Mouse (Mus musculus) neutrophil, adult 5-6 weeks (primary cell): ENCODE measurements at regions not wholly inside any gene's neighbourhood (a gene's known extent, or its start where the extent isn't known, plus 50 kb on each side); places are given as distances from the start of the nearest gene placed in this dataset.

ENCODE experiments used
- ATAC-seq: fragments of 151-379, 151-347 bp; 2 replicates; pipeline ENCODE4 v1.8.0; 2017; ENCODE audit warnings: mild to moderate bottlenecking, moderate TSS enrichment; ENCODE audit not compliant: insufficient number of reproducible peaks, poor library complexity, low FRiP score, severe bottlenecking; ENCODE audit errors: extremely low read depth

DNA sequence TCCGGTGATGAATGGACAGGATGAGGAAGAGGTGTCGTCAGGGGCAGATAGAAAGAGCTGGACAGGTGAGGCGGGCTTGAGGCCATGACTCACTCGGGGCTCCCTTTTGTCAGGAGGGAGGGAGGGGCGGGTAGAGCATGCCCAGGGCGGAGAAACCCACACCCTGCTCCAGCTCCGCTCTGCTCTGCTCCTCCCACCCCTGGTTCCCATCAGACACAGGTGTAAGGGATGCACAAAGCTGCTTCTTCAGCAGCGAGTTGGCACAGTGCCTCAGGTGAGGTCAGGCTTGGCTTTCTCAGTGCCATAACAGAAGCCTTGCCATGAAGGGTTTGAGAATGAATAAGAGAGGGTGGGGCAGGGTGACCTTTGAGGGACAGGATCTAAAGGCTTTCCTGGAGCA lies 212.2 kb downstream of the Ly86 start:
- no peak for ATAC-seq

DNA sequence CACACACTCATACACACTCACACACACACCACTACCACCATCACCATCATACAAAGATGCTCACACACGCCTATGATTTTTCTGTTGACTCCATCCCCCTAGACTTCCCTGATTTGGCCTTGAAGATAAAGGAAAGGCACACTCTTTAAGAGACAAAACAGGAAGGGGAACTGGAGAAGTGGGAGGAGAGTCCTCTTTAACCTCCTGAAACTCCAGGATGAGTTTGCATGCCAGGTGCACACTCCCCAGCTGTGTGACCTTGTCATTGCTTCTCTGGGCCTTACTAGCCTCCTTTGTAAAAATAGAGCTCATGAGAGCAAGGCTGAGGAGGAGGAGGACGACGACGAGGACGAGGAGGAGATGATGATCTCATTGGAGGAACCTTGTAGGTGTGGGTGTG lies 212.8 kb downstream of the Ly86 start:
- ATAC-seq, result no peak

DNA sequence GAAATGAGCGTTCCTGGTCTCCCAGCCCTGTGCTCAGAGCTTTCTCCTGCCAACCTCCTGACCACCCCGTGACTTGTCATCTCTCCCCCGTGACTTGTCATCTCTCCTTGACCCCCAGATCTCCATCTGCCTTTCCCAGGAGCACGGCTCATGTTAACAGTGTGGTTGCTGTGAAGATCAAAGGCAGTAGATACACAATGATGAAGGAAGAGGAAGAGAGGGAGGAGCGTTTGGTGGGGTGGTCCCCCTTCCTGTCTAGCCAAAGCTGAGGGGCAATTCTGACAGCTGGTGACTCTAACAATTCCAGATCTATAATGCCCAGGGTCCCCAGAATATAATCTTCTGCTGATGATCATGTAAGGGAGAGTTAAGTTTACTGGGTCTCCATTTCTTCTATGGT lies 214.0 kb downstream of the Ly86 start:
- no peak for ATAC-seq

GRCm38 (mm10) chr13:37559706-37560313 lies 214.8 kb downstream of the Ly86 start:
- no peak for ATAC-seq

- no peak for ATAC-seq
Measured at GRCm38 (mm10) chr13:37560387-37560786, 215.4 kb downstream of the Ly86 start.

- ATAC-seq, result no peak
Measured at GRCm38 (mm10) chr13:37560800-37561199, 215.8 kb downstream of the Ly86 start.

GRCm38 (mm10) chr13:37561437-37561836 lies 216.4 kb downstream of the Ly86 start:
- no peak for ATAC-seq

DNA sequence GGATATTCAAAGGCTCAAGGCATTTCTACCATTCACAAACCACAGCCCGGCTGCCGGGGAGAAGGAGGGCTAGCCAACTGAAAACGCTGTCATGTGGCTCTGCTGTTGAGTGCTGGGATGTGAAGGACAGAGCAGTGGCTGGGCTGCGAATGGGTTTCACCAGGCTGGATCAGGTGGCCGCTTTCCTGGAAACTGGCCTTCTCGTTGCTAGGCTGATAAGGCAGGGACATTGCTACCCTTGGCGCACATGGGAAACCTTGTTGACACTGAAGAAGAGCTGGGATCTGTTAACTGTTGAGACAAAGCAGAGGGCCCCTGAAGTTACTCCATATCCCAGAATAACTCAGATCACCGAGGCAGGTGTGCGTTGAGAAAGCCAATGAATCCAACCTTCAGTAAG lies 216.1 kb upstream of the Rreb1 start:
- ATAC-seq, result no peak

- no peak for ATAC-seq
Measured at GRCm38 (mm10) chr13:37562652-37563051, 215.5 kb upstream of the Rreb1 start.

- no peak for ATAC-seq
Measured at GRCm38 (mm10) chr13:37569051-37569450, 209.1 kb upstream of the Rreb1 start.

DNA sequence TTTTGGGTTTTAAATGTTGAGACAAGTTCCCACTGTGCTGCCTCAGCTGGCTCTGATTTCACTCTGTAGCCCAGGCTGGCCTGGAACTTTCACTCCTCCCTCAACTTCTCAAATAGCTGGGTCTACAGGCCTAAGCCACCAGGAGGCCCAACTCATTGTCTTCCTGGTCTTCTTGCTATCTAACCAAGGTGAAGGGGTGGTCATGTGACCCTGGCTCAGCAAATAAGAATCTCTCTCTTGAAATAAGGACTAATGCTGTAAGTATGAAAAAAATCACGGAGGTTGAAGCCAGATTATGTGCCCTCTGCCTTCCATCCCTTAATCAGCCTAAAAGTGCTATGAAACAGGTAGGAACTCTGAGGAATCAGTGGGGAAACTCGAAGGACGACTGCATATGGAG lies 208.7 kb upstream of the Rreb1 start:
- no peak for ATAC-seq

DNA sequence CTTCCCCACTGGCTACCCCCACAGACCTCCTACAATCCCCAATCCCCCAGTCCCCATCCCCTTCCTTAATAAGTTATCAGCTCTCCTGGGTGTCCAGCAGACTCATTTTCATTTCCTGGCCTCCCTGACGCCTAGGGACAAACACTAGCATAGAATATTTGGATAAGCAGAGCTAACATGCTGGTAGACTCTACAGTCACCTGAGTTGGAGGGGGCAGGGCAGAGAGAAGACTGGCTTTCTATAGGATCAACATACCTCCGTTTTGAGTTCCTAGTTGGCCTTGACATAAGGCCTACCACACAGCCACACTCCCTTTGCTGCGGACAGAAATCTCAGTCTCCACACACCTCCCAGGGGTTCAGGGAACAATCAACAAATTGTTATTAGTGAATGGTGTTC lies 205.2 kb upstream of the Rreb1 start:
- no peak for ATAC-seq

GRCm38 (mm10) chr13:37579231-37579630 lies 199.0 kb upstream of the Rreb1 start:
- ATAC-seq, result no peak

DNA sequence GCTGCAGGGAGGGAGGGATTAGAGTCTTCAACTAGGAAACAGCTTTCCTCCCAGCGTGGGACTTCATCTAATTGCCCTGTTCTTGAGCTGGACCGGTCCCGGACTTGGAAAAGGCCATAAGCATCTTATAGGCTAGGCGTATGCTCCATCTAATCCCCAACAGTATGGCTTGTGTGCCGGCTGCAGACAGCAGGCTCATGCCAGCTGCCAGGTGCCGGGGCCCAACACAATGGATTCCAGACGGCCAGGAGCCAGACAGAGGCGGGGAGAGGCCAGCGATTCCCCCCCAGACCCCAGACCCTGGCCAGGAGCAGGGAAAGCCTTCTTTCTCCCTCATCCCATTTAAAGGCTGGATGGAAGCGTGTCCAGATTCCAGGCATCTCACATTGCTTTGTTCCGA lies 198.4 kb upstream of the Rreb1 start:
- ATAC-seq, result no peak

DNA sequence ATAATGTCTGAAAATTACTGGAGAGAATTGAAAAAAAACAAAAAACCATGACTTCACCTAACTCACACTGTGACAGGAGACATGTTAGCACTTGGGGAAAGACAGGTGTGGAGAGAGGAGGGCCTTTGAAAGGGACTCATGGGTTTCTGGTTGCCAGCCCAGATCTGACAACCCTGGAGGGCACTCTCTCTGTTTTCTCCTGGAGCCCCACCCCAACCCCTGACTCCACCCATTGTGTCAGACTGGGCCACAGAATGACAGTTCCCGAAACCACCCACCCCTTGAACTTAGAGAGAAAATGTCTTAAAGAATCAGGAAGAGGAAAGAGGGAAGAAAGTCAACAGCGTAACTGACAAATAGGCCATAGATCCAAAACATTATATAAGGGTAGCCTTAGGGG lies 197.4 kb upstream of the Rreb1 start:
- ATAC-seq, result no peak

DNA sequence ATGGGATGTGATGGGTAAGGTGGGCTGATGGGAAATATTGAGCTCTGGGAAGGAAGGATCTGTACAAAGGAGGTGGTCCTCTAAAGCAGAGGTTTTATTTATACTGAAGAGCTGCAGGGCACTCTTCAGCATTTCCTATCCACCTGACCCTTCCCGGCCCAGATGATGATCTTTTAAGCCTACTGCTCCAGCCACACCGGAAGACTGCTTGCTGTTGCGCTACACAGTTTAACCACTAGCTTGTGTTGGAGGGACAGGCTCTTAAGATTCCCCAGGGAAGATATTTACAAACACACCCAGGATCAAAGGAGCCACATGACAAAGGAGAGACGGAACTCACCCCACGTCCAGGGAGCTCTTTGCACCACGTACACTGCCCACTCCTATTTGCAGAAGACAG lies 196.8 kb upstream of the Rreb1 start:
- no peak for ATAC-seq

GRCm38 (mm10) chr13:37585476-37585875 lies 192.7 kb upstream of the Rreb1 start:
- ATAC-seq, result no peak

DNA sequence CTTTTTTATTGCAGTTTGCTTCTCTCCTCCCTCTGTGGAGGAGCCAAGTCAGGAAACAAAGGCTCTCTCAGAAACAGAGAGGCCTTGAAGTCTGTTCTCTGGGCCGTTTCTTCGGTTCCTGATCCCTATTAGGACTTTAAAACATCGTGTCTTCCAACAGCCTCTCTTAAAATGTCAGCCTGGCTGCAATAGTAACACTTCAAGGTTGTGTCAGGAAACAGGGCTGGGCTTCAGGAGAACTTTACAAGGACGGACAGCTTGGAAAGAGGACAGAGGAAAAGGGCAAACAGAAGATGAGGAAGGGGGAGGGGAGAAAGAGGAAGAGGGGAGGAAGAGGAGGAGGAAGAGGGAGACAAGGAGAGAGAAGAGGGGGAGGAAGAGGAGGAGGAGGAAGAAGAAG lies 191.7 kb upstream of the Rreb1 start:
- no peak for ATAC-seq

GRCm38 (mm10) chr13:37587911-37588310 lies 190.3 kb upstream of the Rreb1 start:
- no peak for ATAC-seq

DNA sequence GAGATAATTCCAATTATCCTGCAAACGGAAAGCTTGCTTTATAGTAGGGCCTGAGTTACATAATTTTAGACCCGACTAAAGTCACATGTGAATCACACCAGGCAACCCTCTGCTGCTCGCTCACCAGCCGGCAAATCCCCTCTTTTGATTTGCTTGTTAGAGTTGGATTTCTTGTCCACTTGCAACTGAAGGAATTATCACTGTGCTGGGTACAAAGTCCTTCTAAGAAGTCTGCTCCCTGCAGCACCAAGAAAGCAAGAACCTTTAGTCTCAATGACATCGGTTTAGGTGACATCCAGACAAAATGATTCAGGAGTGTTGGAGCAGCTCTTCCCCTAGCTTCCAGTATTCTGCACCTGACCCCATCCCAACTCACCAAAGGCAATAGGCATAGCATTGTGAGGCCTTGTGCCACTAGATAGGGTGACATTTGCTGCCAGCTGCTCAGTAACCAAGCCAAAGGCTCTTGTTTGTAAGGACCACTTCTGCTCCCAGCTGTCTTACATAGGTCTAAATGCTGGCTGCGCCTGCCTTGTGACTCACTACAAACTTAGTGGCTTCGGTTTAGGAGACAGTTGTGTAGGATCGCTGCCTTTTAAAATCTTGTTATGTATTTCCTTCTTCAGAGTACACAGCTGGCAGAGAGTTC lies 189.5 kb upstream of the Rreb1 start:
- no peak for ATAC-seq

DNA sequence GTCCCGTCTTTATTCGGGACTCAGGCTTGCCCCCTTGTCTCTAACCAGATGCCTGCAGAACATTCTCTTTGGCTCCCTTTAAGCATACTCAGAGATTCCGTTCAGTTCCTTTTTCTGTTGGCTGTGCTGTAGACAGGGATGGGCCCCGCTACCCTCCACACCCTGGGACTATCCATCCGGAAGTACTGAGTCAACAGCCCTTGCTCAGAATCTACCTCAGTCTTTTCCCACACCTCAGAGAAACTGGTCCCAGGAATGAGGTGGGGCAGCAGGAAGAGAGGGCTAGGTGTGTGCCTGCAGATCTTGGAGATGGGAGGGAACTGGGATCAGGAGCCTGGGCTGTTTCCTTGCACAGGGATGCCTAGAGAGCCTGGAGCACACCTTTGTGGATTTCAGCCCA lies 186.1 kb upstream of the Rreb1 start:
- ATAC-seq, result no peak
